Mouse (Mus musculus) liver, embryonic 14.5 days (tissue): ENCODE data around the gene Irf2.

Experiments
- CTCF ChIP-seq: IDR thresholded peaks from 2 replicates; pipeline ENCODE4 v1.5.1; 2016; ENCODE audit warnings: antibody characterized with exemption, low read depth, control low read depth
- EP300 ChIP-seq: IDR thresholded peaks from 2 replicates; pipeline ENCODE4 v1.6.1; 2016; ENCODE audit warnings: antibody characterized with exemption, low read depth

- TF ChIP-seq CTCF (no peak), EP300 (no peak)
Measured at GRCm38 (mm10) chr8:46706730-46707129, 32.8 kb upstream of the Irf2 start.
